Mouse (Mus musculus) right cerebral cortex, postnatal 10 days (tissue): Measurements from ENCODE around the gene Ptprb.
A peak's percentile ranks its signal among the peaks of the same experiment; 100 is the strongest.

Source experiments
- DNase-seq, 2 experiments: peaks; one replicate each; pipeline ENCODE4 v3.0.0; 2021; ENCODE audit warnings: low spot score in 2 of 2

The Ptprb gene

DNA sequence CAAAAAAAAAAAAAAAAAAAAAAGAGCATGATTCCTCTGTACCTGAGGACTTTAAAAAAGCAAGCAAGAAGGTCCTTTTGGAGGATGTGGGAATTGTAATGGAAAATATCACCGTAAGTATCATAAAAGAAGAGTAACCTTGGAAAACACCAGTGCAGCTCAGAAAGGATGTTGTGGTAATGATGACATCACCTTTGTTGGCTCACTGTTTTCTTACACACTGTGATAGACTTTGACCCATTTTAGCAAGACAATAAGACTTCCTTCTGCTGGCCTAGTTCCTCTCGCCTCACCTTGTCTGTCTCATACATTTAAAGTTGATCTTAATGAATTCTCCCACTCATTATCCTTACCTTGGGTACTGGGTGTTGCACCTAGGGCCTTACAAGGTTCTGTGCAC lies 147.2 kb downstream of the Ptprb start:
- DNase-seq: no peak

- DNase-seq: no peak
Measured at GRCm38 (mm10) chr10:116424921-116425320, 149.6 kb downstream of the Ptprb start.

- no peak for DNase-seq
Measured at GRCm38 (mm10) chr10:116426176-116426575, 150.9 kb downstream of the Ptprb start.

DNA sequence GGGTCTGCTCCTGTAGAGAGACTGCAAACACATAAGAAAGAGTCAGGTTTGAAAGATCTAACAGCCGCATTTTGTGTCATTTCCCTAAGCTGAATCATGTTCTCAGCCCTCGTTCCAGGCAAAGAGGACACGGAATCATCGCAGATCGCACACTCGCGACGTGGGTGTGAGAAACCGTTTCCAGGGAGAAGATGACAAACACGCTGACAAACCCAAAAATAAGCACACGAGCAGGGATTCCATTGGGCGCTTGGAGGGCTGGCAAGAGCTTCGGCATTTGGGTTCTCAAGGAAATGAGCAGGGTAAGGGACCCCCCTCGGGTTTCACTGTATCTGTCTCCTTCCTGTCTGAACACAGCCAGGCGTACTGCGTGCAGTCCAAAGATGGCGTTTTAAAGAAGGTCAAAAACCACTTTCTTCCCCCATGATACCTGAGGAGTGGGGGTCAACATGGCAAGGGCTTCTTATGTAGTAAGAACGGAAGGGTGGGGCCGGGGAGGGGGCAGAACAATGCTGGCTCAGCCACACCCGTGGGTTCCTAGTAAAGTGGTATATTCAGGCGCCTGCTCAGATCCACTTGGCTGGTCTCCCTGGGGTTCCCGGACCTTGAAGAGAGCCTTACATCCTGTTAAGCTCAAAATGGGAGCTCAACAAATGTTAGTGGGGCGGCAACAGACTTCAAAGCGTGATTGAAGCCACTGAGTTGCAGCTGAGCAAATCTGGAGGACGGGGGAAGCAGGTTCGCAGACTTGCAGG lies 152.9 kb downstream of the Ptprb start:
- peak; percentile 81 to 88 for DNase-seq

DNA sequence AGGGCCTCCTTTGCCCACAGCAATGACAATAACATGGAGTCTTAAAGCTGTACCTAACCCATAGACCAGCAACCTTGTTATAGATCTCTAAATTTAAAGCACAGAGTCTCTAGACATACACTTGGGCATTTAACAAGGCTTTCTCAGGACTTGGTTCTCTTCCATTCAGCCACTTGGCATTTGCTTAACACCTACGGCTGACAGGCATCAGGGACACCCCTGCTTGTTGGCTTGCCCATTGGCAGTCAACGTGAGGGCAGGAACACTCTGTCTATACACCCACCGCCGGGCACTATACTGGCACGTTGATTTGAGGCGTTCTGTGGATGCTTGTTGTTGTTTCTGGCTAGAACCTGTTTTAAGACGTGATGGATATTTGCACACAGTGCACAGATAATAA lies 157.1 kb downstream of the Ptprb start:
- DNase-seq: no peak

DNA sequence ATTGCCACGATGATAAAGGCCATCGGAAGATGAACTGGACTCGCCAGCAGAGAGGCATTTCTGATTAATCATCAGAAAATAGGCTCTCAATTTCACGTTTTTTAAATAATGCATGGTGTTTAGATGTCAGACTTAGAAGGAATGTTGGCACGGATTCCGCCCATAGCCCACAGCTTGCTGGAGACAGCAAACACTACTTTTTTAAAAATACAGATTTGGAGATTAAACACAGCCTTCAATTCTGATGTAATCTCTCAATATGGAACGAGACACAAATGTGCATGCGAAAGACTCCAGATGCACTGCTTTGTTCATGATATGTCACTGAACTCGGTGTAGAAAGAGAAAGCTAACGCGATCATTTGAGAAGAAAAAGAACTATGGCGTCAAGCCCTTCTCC lies 160.1 kb downstream of the Ptprb start:
- DNase-seq: peak in 1 of 2 experiments; percentile 61
